Mouse (Mus musculus): ENCODE results near the gene 1700010I14Rik. TPM values are rescaled to one million over a fixed set of nuclear protein-coding genes. Genes with fewer than 3 reads are reported as not detected.

1700010I14Rik gene
- polyA plus RNA-seq (2012; rRNA removed) (0.28 and 0.55 TPM in 2 replicates), polyA plus RNA-seq (2014; fragmentation: Nextera tagmentation; extraction: Ambion mirVana) (0.63 and 0.79 TPM in 2 replicates)

DNA sequence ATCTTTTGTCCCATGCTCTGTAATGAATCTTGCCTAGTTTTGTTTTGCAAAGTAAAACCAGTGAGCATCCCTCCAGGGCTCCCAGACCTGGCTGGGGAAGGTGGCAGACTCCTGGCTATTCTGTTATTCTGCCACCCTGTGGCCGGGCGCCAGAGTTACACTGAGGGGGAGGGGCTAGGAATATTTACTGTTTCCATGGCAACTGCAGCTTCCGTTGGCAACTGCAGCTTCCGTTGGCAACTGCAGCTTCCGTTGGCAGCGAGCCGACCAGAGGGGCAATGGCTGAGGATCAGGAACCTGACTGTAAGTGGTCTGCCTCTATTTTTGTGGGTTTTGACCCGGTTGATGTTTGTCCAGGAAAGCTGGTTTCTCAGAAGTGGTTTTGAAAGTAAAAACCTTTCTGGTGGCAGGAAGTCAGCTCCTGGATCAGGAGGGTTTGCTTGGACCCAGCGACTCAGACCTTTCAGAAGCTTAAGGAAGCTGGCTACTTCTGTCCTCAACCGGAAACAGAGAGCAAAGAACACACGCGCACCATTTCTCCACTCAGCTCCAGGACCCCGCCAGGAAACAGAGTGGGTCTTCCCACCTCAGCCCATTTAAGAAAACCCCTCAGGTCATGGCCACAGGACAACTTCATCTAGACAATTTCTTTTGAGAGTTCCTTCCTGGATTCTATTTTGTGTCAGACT lies at the start of gene 1700010I14Rik:
1700010I14Rik (plus strand) TSS at position 215 of the 689 bp plus-strand sequence.
- H3K9ac ChIP-seq (replicated peaks) = no peak within 1 kb of the TSS
- ATAC-seq (ENCODE audit: insufficient read depth) (peak; percentile 43; the same call in 1 of the 2 replicates), DNase-seq (ENCODE audit: low read depth in 3 of 3, low spot score in 3 of 3) (peak; percentile 43 to 56 (median 50))
- H3K27ac ChIP-seq = no peak within 1 kb of the TSS
- no peak for TF ChIP-seq EP300 (IDR thresholded peaks at IDR 0.05; ENCODE audit: low read depth)
- peak; percentile 69 for TF ChIP-seq CTCF (IDR thresholded peaks at IDR 0.05; ENCODE audit: low read depth)
- no peaks in the 10 kb centered on the region for H3K36me3 ChIP-seq (replicated peaks; ENCODE audit: control insufficient read depth, insufficient read depth, low read depth)
- peak within 1 kb of the TSS; percentile 34 to 35 for H3K4me3 ChIP-seq (ENCODE audit: insufficient read depth in 1 of 2, low read depth in 2 of 2, low read length in 2 of 2)
- H3K27me3 ChIP-seq (ENCODE audit: control insufficient read depth, insufficient read depth, low read length) = no peaks in the 10 kb centered on the region
- no peaks in the 10 kb centered on the region for H3K9me3 ChIP-seq (ENCODE audit: control insufficient read depth, low read length)
- H3K4me1 ChIP-seq (replicated peaks; ENCODE audit: control insufficient read depth in 2 of 2, insufficient read depth in 2 of 2, low read length in 1 of 2) = peaks cover 0 to 2% of the 10 kb centered on the region in 2 experiments; a peak in 1 of 4 replicates
- peak within 1 kb of the TSS; percentile 58 for H3K4me2 ChIP-seq (ENCODE audit: low read depth)
- WGBS (ENCODE audit: insufficient replicate concordance) = 2% methylated on average over 13 of the region's 13 CpGs

GRCm38 (mm10) chr17:8951588-8951987 lies 36.5 kb upstream of the 1700010I14Rik start:
- Histone ChIP-seq H3K4me1 (replicated peaks; ENCODE audit: control insufficient read depth in 2 of 2, insufficient read depth in 2 of 2, low read length in 1 of 2) (no peaks in the 10 kb centered on the region), H3K4me3 (ENCODE audit: insufficient read depth in 1 of 2, low read depth in 2 of 2, low read length in 2 of 2) (no peak overlapping the region), H3K27me3 (ENCODE audit: control insufficient read depth, insufficient read depth, low read length) (no peaks in the 10 kb centered on the region), H3K36me3 (replicated peaks; ENCODE audit: control insufficient read depth, insufficient read depth, low read depth) (no peaks in the 10 kb centered on the region), H3K9ac (replicated peaks) (no peak overlapping the region), H3K27ac (no peak overlapping the region), H3K9me3 (ENCODE audit: control insufficient read depth, low read length) (no peaks in the 10 kb centered on the region), H3K4me2 (ENCODE audit: low read depth) (no peak overlapping the region)
- ATAC-seq (ENCODE audit: insufficient read depth) (no peak), DNase-seq (ENCODE audit: low read depth in 3 of 3, low spot score in 3 of 3) (no peak)
- no peak for TF ChIP-seq EP300 (IDR thresholded peaks at IDR 0.05; ENCODE audit: low read depth)
- no peak for TF ChIP-seq CTCF (IDR thresholded peaks at IDR 0.05; ENCODE audit: low read depth)
- 69% methylated on average over 5 of the region's 5 CpGs for WGBS (ENCODE audit: insufficient replicate concordance)

GRCm38 (mm10) chr17:8952951-8953350 lies 35.2 kb upstream of the 1700010I14Rik start:
- H3K4me3 ChIP-seq (ENCODE audit: insufficient read depth in 1 of 2, low read depth in 2 of 2, low read length in 2 of 2) = no peak overlapping the region
- no peak for ATAC-seq (ENCODE audit: insufficient read depth)
- H3K27ac ChIP-seq = no peak overlapping the region
- no peak overlapping the region for H3K4me2 ChIP-seq (ENCODE audit: low read depth)
- TF ChIP-seq CTCF (IDR thresholded peaks at IDR 0.05; ENCODE audit: low read depth) (no peak), EP300 (IDR thresholded peaks at IDR 0.05; ENCODE audit: low read depth) (no peak)
- H3K36me3 ChIP-seq (replicated peaks; ENCODE audit: control insufficient read depth, insufficient read depth, low read depth) = no peaks in the 10 kb centered on the region
- 73% methylated on average over 8 of the region's 8 CpGs for WGBS (ENCODE audit: insufficient replicate concordance)
- H3K9me3 ChIP-seq (ENCODE audit: control insufficient read depth, low read length) = no peaks in the 10 kb centered on the region
- H3K9ac ChIP-seq (replicated peaks) = no peak overlapping the region
- no peak for DNase-seq (ENCODE audit: low read depth in 3 of 3, low spot score in 3 of 3)
- no peaks in the 10 kb centered on the region for H3K4me1 ChIP-seq (replicated peaks; ENCODE audit: control insufficient read depth in 2 of 2, insufficient read depth in 2 of 2, low read length in 1 of 2)
- H3K27me3 ChIP-seq (ENCODE audit: control insufficient read depth, insufficient read depth, low read length) = no peaks in the 10 kb centered on the region

DNA sequence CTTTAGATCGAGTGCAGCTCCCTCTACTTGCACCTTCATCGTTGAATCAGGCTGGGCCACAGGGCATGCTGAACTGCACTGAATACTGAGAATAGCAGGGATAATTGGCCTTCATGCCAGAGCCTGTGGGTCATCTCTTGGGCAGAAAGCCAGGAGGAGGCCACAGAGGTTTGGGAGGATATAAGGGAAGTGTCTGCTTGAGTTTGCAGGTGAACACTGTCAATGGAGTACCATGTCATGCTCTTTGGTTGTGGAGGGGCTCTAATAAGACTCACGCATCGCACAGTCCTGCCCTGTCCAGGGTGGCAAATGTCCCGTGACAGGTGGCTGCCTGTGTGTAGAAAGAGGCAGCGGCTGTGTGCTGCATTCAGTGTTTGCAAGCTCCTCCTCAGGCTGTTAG lies 30.0 kb upstream of the 1700010I14Rik start:
- no peaks in the 10 kb centered on the region for H3K4me1 ChIP-seq (replicated peaks; ENCODE audit: control insufficient read depth in 2 of 2, insufficient read depth in 2 of 2, low read length in 1 of 2)
- no peak overlapping the region for H3K4me3 ChIP-seq (ENCODE audit: insufficient read depth in 1 of 2, low read depth in 2 of 2, low read length in 2 of 2)
- ATAC-seq (ENCODE audit: insufficient read depth) = no peak
- H3K27me3 ChIP-seq (ENCODE audit: control insufficient read depth, insufficient read depth, low read length) = no peaks in the 10 kb centered on the region
- WGBS (ENCODE audit: insufficient replicate concordance) = 67% methylated on average over 6 of the region's 6 CpGs
- DNase-seq (ENCODE audit: low read depth in 3 of 3, low spot score in 3 of 3) = no peak
- H3K9ac ChIP-seq (replicated peaks) = no peak overlapping the region
- H3K9me3 ChIP-seq (ENCODE audit: control insufficient read depth, low read length) = no peaks in the 10 kb centered on the region
- H3K36me3 ChIP-seq (replicated peaks; ENCODE audit: control insufficient read depth, insufficient read depth, low read depth) = no peaks in the 10 kb centered on the region
- TF ChIP-seq CTCF (IDR thresholded peaks at IDR 0.05; ENCODE audit: low read depth) (no peak), EP300 (IDR thresholded peaks at IDR 0.05; ENCODE audit: low read depth) (no peak)
- no peak overlapping the region for H3K4me2 ChIP-seq (ENCODE audit: low read depth)
- H3K27ac ChIP-seq = no peak overlapping the region

- H3K36me3 ChIP-seq (replicated peaks; ENCODE audit: control insufficient read depth, insufficient read depth, low read depth) = no peaks in the 10 kb centered on the region
Observed at GRCm38 (mm10) chr17:8960386-8960785, 27.7 kb upstream of the 1700010I14Rik start.

More at GRCm38 (mm10) chr17:8960386-8960785, 27.7 kb upstream of the 1700010I14Rik start:
- Histone ChIP-seq H3K9ac (replicated peaks) (no peak overlapping the region), H3K4me3 (ENCODE audit: insufficient read depth in 1 of 2, low read depth in 2 of 2, low read length in 2 of 2) (no peak overlapping the region), H3K27ac (no peak overlapping the region), H3K9me3 (ENCODE audit: control insufficient read depth, low read length) (no peaks in the 10 kb centered on the region), H3K4me2 (ENCODE audit: low read depth) (no peak overlapping the region), H3K4me1 (replicated peaks; ENCODE audit: control insufficient read depth in 2 of 2, insufficient read depth in 2 of 2, low read length in 1 of 2) (no peaks in the 10 kb centered on the region), H3K27me3 (ENCODE audit: control insufficient read depth, insufficient read depth, low read length) (no peaks in the 10 kb centered on the region)
- 73% methylated on average over 4 of the region's 4 CpGs for WGBS (ENCODE audit: insufficient replicate concordance)
- ATAC-seq (ENCODE audit: insufficient read depth) (no peak), DNase-seq (ENCODE audit: low read depth in 3 of 3, low spot score in 3 of 3) (no peak)
- TF ChIP-seq EP300 (IDR thresholded peaks at IDR 0.05; ENCODE audit: low read depth) = no peak
- TF ChIP-seq CTCF (IDR thresholded peaks at IDR 0.05; ENCODE audit: low read depth) = no peak

Data from liver, embryonic 14.5 days (tissue).